Mouse (Mus musculus): ENCODE results near the gene Foxl1.

DNA sequence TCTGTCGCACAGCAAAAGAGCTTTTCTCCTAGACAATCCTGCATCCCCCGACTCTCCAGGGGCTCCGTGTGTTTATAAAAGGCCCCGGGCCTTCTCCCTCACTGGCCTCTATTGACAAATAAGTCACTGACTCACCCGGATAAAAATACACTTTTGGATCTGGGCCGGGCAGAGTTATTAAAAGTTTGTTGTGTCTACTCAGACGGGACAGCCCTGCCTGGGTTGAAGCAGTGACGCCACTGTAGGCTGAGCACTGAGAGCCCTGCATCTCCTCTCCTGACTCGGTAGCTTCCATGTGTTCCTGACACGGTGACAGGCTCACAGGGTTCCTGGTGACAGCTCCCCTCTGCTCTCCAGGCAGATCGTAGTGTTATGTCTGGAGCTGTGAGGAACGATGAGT lies 24.7 kb downstream of the Foxl1 start:
- no peak for TF ChIP-seq CTCF (IDR thresholded peaks at IDR 0.05; ENCODE audit: control insufficient read depth, insufficient read depth, low read length)
- TF ChIP-seq POLR2A (IDR thresholded peaks at IDR 0.05; ENCODE audit: borderline replicate concordance, control insufficient read depth, low read depth, low read length): no peak
